Mouse (Mus musculus) forelimb bud, embryonic 11.5 days (tissue): ENCODE measurements around the gene Plp2.
A peak's percentile ranks its signal among the peaks of the same experiment; 100 is the strongest.
"Not testable (repeated sequence)": the region's sequence is repeated elsewhere in the genome, so short reads cannot be mapped to it uniquely, and the experiment has no call there.

Experiments used
- DNase-seq: peaks from one replicate; pipeline ENCODE4 v3.0.0-alpha.2; 2012; ENCODE audit warnings: low read depth, low spot score

Gene Plp2

DNA sequence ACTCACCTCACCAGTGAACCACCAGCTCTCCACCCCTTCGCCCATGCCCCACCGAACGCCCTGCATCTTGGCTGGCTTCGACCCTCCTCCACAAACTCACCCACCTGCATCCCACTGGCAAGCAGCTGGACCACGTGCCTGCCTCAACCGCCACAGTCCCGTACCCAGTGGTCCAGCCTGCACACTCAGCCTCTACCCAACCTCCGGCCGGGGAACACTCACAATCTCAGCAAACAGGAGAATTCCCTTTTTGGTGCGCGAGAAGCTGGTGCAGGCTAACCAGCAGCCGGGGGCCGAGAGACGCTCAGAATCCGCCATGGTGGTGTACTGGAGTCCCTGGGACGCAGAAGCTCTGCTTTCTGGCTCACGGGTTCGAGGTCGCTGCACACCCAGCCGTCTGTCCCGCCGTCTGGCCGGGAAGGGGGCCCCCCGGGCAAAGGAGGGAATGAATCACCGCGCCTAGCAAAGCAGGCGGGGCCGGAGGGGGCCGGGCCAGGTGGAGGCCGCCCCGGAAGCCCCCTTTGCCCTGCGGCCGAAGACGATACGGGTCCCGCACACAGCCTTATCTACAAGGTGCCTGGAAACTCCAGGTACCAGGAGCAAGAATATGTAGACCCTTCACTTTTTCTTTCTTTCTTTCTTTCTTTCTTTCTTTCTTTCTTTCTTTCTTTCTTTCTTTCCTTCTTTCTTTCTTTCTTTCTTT is at the start of gene Plp2:
Plp2 (minus strand) TSS at position 470 of the 703 bp plus-strand sequence.
- no peak for DNase-seq

DNA sequence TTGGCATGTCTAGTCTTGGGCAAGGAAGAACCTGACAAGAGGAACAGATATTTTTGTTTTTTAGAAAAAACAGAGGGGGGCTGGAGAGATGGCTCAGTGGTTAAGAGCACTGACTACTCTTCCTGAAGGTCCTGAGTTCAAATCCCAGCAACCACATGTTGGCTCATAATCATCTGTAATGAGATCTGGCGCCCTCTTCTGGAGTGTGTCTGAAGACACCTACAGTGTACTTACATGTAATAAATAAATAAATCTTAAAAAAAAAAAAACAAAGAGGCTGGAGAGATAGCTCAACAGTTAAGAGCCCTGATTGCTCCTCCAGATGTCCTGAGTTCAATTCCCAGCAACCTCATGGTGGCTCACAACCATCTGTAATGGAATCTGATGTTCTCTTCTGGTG is 44.9 kb upstream of the Plp2 start:
- not testable (repeated sequence) for DNase-seq

GRCm38 (mm10) chrX:7714135-7714899 is 43.1 kb upstream of the Plp2 start, which contains the start of gene Wdr45:
Gene Wdr45, plus strand, starts transcription at chrX:7714333.
- DNase-seq, result peak; percentile 92

DNA sequence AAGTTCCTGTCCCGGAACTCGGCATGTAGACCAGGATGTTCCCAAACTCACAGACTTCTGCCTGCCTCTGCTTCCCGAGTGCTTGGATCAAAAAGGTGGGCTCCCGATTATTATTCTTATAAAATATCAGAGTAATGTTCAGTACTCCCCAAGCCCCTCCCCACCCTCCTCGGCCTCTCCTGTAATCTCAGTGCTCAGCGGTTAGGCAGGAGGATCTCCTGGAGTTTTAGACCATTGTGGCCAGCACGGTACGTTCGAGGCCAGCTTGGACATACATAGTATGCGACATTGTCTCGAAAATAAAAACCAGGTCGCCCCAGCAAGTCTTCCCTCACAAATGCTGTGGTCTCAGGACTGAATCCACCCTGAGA is 42.6 kb upstream of the Plp2 start:
- DNase-seq, result not testable (repeated sequence)

GRCm38 (mm10) chrX:7696954-7697381 is 25.8 kb upstream of the Plp2 start, which contains the start of gene Gpkow:
Gene Gpkow, plus strand, starts transcription at chrX:7697131.
- peak; percentile 89 for DNase-seq

GRCm38 (mm10) chrX:7696520-7696919 is 25.3 kb upstream of the Plp2 start:
- no peak for DNase-seq

DNA sequence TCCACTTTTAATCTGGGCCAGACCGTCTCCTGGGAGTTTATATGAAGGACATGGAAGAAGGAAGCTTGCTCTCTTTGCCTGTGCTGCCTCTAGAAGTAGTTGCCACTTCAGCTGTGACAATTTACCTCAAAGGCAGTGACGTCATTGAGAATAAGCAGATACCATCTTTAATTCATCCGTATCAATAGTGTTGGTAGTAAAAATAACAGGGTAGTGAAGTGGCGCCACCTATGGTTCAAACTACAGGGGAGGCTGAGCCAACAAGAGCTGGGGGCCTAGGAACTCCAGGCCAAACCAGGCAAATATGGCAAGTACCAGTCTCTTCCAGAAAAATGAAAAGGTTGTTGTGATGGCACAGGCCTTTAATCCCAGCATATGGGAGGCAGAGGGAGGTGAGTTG is 21.7 kb upstream of the Plp2 start:
- no peak for DNase-seq

- no peak for DNase-seq
Observed at GRCm38 (mm10) chrX:7690486-7690885, 19.3 kb upstream of the Plp2 start.

DNA sequence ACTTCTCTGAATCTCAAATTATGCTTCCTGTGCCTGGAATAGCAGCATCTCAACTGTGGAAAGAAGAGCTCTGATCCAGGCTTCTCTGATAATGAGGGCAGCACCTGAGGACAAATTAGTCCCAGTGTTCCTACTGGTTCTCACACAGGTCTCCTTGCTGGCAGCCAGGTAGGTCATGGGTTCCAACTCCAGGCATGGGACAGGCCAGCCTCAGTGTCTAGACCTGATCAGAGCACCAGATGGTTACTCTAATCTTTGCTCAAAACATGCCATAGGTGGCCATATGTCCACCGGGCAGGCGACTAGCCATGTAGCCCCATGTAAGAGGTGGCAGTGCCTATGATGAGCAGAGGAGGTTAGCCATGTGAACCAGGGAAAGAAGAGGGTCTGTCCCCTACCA is 17.1 kb upstream of the Plp2 start:
- DNase-seq, result no peak

GRCm38 (mm10) chrX:7680864-7681263 is 9.7 kb upstream of the Plp2 start, which contains the start of gene Magix:
Gene Magix, minus strand, starts transcription at chrX:7681251.
- DNase-seq, result no peak

DNA sequence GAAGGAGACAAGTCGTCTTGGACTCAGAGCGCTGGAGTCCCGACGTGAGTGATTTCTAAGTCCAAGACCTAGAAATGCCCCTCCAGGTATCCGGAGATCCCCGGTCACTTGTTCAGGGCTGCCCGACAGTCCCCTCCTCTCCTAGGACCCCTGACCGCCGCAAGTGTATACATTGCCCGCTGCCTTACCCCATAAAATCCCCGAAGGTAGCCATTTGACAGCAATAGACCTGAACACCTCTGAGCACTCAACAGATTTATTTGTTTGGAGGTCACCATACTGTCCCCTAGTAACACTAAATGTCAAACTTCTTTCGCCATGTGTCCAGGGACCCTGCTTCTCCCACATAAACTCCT is 8.8 kb upstream of the Plp2 start:
- DNase-seq, result no peak

- DNase-seq, result peak; percentile 90
Observed at GRCm38 (mm10) chrX:7679405-7680056, 8.3 kb upstream of the Plp2 start.

- DNase-seq, result no peak
Observed at GRCm38 (mm10) chrX:7678986-7679385, 7.8 kb upstream of the Plp2 start.

DNA sequence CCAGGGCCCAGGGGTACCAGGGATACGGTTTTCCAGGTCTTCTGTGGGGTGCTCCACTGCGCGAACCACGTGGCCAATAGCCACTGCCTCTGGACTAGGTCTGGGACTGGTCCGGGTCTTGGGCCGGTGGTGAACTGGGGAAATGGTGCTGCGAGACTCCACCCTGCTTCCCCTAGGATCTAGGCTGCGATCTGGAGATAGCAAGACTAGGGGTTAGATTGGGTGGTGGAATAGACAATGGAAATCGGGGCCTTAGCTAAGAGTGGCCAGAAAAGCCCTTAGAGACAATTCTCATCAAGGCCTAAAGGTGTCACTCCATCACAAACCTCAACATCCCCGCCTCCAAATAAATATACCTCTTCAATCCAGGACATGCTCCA is 3.8 kb upstream of the Plp2 start:
- DNase-seq, result no peak

DNA sequence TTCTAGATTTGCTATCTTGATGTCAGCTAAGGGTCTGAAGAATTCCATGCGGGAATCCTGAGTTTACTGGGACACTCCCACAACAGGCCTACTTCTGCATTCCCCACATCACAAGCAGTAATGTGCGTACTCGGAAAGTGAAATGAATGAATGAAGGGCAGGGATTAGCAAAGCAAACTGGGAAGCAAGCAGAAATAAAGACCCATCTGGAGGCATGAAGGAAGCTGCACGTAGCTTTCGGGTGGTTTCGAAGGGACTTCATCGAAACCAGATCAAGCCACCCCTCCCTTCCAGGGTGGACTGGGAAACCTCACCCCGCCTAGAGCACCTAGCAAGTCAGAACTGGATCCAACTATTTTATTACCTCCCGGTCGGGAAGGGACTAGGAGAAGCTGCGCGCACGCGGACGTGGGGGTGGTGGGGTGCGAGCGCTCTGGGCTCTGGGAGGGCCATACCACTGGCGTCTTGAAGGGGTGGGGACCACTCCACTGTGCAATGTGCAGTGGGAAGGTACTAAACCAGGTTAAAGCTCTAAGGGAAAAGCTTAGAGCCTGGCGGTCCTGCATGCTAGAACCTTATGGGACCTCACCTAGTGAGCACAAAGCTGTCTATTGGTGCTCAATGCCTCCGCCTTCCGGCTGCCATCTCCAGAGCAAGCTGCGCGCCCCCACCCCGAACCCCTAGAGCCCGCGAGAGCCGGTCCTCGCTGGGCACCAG is 3.3 kb upstream of the Plp2 start:
- DNase-seq, result no peak

GRCm38 (mm10) chrX:7673578-7674281 is 2.5 kb upstream of the Plp2 start:
- DNase-seq, result no peak

DNA sequence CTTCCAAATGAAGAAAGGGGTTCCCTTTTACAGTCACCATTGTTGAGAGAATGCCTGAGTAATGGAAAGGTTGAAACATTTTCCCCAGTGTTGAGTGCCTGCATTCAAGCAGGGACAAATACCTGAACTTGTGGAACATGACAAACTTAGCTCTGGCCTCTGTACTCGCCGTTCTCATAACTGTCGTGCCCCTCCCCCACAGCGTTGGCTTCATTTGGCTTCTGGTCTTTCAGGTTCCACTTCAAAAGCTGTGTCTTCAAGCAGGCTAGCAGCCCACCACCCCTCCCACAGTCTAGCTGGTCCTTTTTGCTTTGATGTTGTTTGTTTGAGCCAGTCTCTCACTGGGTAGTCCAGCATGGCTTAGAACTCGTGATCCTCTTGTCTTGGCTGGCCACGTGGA is 1.5 kb upstream of the Plp2 start:
- no peak for DNase-seq

- peak; percentile 52 for DNase-seq
Observed at GRCm38 (mm10) chrX:7670390-7670881, 754 bp downstream of the Plp2 start.

- DNase-seq, result no peak
Observed at GRCm38 (mm10) chrX:7665739-7666502, 5.3 kb downstream of the Plp2 start.

- DNase-seq, result no peak
Observed at GRCm38 (mm10) chrX:7664791-7665190, 6.4 kb downstream of the Plp2 start.
